Mouse (Mus musculus) gastrocnemius, postnatal 25 days (tissue): ENCODE measurements around the gene Kcnk3. TPM values are rescaled to one million over a fixed set of nuclear protein-coding genes. Genes with fewer than 3 reads are reported as not detected.

Source experiments
- DNase-seq: peaks from one replicate; pipeline ENCODE4 v3.0.0; 2022
- total RNA-seq, 2 experiments: library from RNA; stranded (reverse); gene quantifications; 1 replicate in 1 of 2; 2 replicates in 1 of 2; pipeline ENCODE4 v1.2.3; 2021

Gene Kcnk3
- total RNA-seq, 2 experiments from 2014 or later: 0.20 to 1.4 TPM

- DNase-seq: no peak
Measured at GRCm38 (mm10) chr5:30643477-30644179, 55.7 kb downstream of the Kcnk3 start.

GRCm38 (mm10) chr5:30646036-30646435, 58.1 kb downstream of the Kcnk3 start:
- no peak for DNase-seq

- DNase-seq: no peak
Measured at GRCm38 (mm10) chr5:30647396-30647795, 59.4 kb downstream of the Kcnk3 start.

- peak; percentile 92 for DNase-seq
Measured at GRCm38 (mm10) chr5:30647815-30648560, 60.0 kb downstream of the Kcnk3 start, which contains the start of gene Slc35f6. Gene Slc35f6, plus strand, starts transcription at chr5:30647933.

GRCm38 (mm10) chr5:30649558-30649957, 61.6 kb downstream of the Kcnk3 start:
- DNase-seq: no peak

- peak; percentile 43 for DNase-seq
Measured at GRCm38 (mm10) chr5:30650756-30651155, 62.8 kb downstream of the Kcnk3 start.

- DNase-seq: no peak
Measured at GRCm38 (mm10) chr5:30651554-30651953, 63.6 kb downstream of the Kcnk3 start.

- no peak for DNase-seq
Measured at GRCm38 (mm10) chr5:30653246-30653645, 65.3 kb downstream of the Kcnk3 start.

GRCm38 (mm10) chr5:30655042-30655441, 67.1 kb downstream of the Kcnk3 start:
- no peak for DNase-seq

- no peak for DNase-seq
Measured at GRCm38 (mm10) chr5:30655526-30656195, 67.7 kb downstream of the Kcnk3 start.

GRCm38 (mm10) chr5:30659042-30659441, 71.1 kb downstream of the Kcnk3 start:
- DNase-seq: no peak

GRCm38 (mm10) chr5:30660278-30660677, 72.3 kb downstream of the Kcnk3 start:
- DNase-seq: no peak

- no peak for DNase-seq
Measured at GRCm38 (mm10) chr5:30660813-30661212, 72.8 kb downstream of the Kcnk3 start.

GRCm38 (mm10) chr5:30665360-30665759, 77.4 kb downstream of the Kcnk3 start:
- no peak for DNase-seq

- DNase-seq: no peak
Measured at GRCm38 (mm10) chr5:30665968-30666367, 78.0 kb downstream of the Kcnk3 start.

GRCm38 (mm10) chr5:30666391-30667195, 78.6 kb downstream of the Kcnk3 start, which contains the start of gene Cenpa:
Gene Cenpa, plus strand, starts transcription at chr5:30666777.
- peak; percentile 90 for DNase-seq

GRCm38 (mm10) chr5:30667215-30667614, 79.2 kb downstream of the Kcnk3 start:
- no peak for DNase-seq

GRCm38 (mm10) chr5:30667686-30668085, 79.7 kb downstream of the Kcnk3 start:
- DNase-seq: no peak

GRCm38 (mm10) chr5:30668637-30669495, 80.9 kb downstream of the Kcnk3 start:
- no peak for DNase-seq

GRCm38 (mm10) chr5:30669496-30669830, 81.5 kb downstream of the Kcnk3 start:
- no peak for DNase-seq

GRCm38 (mm10) chr5:30670091-30670490, 82.1 kb downstream of the Kcnk3 start:
- no peak for DNase-seq
